Mouse (Mus musculus): Measurements from ENCODE around the gene Mctp2.

The Mctp2 gene

DNA sequence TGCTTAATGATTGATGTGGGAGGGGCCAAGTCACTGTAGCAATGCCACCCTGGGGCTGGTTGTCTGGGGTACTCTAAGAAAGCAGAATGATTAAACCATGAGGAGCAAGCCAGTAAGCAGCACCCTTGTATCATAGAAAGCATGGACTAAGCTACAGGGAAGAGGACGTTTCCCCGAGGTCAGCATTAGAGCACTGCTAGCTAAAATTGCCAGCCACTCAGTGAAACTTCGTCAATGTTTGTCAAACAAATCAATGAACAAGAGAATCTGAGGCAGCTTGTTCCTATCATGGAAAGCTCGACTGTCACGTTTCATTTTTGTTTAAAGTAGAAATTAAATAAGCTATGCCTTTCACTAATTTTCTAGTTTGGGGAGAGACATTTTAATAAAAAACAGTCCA, 124.8 kb downstream of the Mctp2 start:
- DNase-seq (ENCODE audit: inconsistent age in 2 of 2, low spot score in 1 of 2), result no peak

DNA sequence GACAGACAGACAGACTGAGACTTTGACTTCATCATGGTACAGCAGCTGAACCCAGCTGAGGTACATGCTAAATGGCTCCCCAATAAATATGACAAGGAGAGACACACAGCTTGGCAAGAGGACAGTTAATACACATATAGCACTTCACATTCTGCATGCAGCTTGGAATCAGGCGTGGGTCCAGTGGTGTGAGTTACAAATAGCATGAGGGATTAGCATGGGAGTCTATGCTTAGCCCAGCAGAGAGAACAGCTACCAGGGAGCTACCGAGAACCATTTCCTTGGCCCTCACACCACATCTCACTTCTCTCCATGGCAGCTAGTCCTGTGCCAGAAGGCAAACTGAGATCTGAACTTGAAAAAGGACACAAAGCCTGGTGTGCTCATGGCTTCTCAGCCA, 137.1 kb downstream of the Mctp2 start:
- no peak for DNase-seq (ENCODE audit: inconsistent age in 2 of 2, low spot score in 1 of 2)

DNA sequence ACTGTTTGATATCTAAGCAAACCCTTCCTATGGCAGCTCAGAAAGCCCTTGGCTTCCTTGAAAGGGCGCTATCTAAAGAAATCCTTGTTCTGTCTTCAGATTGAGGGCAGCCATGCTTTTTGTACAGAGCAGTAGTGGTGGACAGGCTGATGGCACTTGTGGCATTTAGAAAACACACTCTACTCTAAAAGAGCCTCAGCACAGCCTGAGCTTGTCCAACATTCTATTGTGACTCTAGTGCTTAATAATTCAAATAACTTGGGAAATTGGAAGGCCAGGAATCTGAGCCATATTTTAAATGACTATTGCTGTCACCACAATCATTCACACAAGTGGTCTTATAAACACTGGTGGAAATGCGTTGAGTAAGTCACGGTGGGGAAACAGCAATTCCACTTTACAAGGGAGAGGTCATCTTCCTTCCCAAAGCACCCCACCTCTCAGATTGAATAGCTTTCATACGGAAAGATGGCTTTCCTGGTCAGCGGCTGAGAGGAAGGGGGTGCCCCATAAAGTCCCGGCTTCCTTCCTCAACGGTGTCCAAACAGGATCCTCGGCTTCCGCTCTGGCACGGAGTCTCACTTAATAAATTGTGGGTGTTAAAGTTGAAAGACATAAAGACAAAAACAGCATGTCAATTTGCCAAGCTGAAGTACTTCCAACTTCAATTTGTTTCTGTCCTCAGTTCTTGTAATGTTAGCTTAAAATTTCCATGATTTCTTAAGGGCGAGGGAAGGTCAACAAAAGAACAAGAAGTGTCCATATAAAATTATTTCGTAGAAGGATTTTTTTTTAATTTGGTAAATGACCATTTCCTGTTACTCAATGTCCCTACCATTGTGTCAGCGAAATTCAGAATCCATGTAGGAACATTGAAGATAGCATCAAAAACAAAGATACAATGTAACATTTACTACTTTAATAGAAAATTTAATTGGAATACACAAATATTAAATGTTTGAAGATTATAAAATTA, 140.4 kb downstream of the Mctp2 start:
- peak; percentile 68 to 81 for DNase-seq (ENCODE audit: inconsistent age in 2 of 2, low spot score in 1 of 2)

DNA sequence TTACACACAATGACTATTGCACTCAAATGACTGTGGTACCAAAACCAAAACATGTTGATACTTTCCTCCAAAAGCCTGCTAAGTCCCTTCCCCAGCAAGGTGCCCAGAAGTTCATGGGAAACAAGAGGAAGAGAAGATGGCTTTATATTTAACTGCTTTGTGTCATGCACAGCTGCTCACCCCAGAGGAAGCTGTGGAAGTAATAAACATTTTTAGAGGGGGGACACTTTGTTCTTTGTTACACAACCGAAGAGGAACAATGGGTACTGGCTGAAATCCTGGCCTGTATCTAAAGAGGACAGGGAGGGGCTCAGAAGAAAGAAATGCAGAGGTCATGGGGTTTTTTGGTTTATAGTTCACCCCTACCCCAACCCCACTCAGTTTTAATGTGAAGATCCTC, 144.2 kb downstream of the Mctp2 start:
- peak; percentile 10 to 39 for DNase-seq (ENCODE audit: inconsistent age in 2 of 2, low spot score in 1 of 2)

GRCm38 (mm10) chr7:72159513-72160063, 146.8 kb downstream of the Mctp2 start:
- DNase-seq (ENCODE audit: inconsistent age in 2 of 2, low spot score in 1 of 2), result peak; percentile 14 to 48

DNA sequence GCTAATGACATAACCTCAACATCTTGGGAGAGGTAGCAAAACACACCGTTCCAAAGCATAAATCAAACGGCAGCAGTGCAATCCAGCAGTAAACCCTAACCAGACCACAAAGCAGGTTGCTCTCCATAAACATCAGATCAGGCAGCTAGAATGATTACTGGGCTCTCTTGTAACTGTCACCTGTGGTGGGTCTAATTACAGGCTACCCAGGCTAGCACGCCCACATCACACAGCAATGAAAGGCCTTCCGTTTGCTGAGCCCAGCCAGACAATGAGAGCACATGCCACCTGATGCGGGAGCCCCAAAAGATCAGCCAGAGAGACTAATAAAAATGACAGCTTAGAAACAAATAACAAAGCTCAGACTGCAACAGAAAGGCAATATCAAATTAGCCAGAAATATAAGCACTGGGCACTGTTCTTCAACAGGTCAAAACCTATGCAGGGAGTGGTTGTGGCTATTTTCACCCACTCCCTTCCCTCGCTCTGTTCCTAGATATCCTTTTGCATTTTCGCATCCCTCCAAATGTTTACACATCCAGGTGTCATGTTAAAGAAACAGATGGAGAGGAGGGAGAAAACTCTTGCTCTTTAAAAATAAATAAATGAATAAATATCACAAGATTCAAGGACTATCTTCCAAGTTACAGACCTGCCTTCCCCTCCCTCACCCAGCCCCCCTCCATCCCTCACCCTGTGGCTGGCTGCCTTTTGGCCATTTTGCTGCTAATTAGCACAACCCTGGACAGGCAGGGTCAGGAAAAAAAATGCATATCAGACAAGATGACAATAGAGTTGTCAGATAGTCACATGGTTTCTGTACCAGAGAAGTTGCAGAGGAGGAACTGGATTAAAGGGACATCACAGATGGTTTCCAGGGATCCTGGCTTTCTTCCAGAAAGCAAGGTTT, 155.4 kb downstream of the Mctp2 start:
- no peak for DNase-seq (ENCODE audit: inconsistent age in 2 of 2, low spot score in 1 of 2)

DNA sequence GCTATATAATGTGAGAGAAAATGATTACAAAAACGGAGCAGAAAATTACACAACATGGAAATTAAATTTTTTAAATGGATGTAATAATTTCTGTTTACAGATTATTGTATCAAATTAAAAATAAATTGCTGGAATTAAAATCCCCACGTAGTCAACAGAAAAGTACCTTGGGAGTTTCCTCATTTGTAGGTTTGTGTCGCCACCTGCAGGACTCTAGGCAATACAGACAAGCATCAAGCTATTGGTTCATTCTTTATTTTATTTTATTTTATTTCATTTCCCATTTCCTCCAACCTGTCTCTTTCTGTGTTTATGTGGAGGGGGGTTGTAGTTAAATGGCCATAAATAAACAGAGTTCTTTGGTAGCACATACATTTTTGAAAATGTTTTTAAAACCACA, 157.3 kb downstream of the Mctp2 start:
- DNase-seq (ENCODE audit: inconsistent age in 2 of 2, low spot score in 1 of 2), result peak; percentile 36 to 69

DNA sequence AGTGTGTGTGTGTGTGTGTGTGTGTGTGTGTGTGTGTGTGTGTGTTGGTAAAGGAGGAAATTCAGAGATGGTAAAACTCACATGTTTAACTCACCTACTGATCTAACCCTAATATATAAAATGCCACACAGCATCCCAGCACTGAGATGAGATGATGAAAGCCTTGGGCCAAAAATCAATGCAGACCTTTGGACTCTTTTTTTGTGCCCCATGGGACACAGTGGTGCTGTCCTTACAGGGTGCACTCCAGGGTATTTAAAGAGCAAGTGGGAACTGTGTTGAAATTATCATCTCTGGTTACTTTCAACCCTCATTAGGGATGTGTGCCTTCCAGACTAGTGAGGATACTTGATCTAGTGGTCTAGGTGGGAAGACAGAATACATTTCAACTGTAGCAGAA, 159.6 kb downstream of the Mctp2 start:
- no peak for DNase-seq (ENCODE audit: inconsistent age in 2 of 2, low spot score in 1 of 2)

DNA sequence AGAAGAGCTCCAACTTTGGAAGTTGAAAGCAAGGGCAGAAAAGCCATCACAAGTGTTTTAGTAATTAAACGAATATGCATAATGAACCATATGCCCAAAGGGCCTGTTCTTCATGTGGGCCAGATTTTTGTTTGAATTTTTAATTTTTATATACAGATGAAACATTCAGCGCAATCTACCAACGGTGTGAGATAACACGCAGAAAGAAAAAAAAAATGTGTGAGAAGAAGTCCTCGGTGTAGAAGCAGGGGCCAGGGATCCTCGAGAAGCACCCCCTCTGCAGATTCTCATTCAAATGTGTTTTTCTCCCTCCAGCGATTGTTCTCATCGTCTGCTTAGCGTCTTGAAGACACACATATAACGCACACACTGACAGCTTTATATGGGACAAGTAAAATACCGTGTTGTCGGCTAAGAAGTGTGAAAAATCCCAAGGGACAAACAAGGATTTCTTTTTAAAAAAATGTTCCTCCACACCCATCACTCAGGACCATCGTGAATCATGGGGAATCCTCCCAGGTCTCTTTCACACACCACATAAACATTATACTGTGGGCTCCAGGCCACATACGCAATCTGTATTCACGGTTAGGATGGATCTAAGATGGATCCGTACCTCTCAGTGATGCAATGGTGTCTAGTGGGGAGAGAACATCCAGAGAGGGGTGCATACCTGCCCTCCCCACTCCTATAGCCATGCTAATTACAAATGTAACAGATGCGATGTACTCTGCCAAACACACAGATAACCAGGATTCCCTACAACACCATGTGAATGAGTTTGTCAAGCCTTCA, 160.5 kb downstream of the Mctp2 start:
- DNase-seq (ENCODE audit: inconsistent age in 2 of 2, low spot score in 1 of 2), result no peak

GRCm38 (mm10) chr7:72138701-72139100, 167.7 kb downstream of the Mctp2 start:
- no peak for DNase-seq (ENCODE audit: inconsistent age in 2 of 2, low spot score in 1 of 2)

- DNase-seq (ENCODE audit: inconsistent age in 2 of 2, low spot score in 1 of 2), result no peak
These were observed 185.4 kb downstream of the Mctp2 start for GRCm38 (mm10) chr7:72120986-72121385.

DNA sequence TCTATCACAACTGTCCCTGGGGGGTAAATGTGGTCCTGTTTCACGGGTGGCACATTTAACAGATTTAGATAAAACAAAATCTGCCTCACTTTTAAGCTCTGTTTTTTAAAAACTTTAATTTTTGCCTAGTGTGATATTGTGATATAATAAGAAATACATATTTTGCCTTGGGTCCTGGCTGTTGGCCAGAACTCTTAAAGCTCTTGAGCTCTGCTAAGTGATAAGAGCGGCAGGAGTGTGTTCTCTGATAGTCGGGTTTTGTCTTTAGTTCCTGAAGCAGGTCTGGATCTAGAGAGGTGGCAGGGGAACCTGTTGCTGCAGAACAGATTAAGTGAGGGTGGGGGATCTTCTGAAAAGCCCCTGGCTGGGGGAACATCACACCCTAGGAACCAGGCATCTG, 186.7 kb downstream of the Mctp2 start:
- no peak for DNase-seq (ENCODE audit: inconsistent age in 2 of 2, low spot score in 1 of 2)

DNA sequence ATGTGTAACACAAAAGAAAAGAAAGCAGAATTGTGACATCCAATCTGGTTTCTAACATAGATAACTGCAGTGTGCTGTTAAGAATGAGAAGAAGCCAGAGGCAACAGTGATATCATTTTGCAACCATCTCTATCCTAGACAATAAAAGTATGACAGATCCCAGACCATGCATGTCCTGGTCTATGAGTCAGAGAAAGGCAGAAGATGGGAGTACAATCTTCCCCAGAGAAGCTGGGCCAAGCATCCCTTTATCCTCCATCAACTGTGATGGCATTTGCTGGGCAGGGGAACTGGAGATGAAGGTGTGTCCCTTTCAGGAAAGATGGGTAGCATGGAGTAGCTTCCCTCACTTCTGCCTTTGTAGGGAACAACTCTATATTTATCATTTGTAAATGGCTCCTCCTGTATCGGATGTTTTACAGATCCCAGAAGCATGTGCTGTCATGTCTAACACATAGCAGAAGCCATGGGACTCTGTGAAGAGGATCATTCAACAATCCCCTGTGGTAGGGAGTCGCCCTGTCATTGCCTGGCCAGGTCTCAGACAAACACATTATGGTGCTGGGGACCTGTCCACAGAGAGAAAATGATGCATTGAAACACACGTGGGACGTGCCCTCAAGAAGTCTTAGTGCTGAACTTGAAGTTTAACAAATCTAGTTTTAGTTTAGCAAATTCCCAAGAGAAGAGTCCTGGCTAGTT, 188.9 kb downstream of the Mctp2 start:
- DNase-seq (ENCODE audit: inconsistent age in 2 of 2, low spot score in 1 of 2), result no peak

DNA sequence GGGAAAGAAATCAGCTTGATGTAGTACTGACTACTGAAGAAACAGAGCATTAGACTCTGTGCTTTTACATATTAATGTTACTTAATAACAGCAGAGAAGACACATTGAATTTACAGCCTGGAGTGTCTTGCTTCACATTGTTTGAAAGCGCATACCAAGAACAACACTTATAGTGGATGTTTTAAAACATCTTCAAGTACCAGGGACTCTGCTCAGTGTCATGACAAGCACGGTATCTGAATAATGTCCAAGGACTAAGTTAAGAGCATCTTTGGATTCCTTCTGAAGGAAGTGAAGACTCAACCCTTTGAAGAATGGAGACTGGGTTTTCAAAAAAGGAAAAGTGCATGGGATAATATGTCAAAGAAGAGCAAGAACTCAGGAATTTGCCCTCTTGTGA, 191.3 kb downstream of the Mctp2 start:
- no peak for DNase-seq (ENCODE audit: inconsistent age in 2 of 2, low spot score in 1 of 2)

DNA sequence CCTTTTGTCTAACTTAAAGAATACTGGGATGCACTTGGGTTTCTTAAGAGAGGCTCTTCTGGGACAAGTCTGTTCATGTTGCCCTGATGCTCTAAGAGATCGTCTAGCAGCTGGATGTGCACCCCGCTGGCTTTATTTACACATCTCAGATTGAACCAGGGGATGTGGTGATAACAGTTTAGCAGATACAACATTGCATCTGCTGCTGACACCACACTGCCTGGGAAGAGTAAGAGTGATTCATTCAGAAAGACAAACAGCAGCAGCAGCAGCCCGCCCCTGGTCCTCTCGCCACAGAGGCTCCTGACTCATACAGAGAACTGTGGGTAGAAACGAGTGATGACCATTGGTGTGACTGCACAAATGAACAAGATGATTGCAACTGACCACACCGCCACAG, 195.8 kb downstream of the Mctp2 start:
- no peak for DNase-seq (ENCODE audit: inconsistent age in 2 of 2, low spot score in 1 of 2)

DNA sequence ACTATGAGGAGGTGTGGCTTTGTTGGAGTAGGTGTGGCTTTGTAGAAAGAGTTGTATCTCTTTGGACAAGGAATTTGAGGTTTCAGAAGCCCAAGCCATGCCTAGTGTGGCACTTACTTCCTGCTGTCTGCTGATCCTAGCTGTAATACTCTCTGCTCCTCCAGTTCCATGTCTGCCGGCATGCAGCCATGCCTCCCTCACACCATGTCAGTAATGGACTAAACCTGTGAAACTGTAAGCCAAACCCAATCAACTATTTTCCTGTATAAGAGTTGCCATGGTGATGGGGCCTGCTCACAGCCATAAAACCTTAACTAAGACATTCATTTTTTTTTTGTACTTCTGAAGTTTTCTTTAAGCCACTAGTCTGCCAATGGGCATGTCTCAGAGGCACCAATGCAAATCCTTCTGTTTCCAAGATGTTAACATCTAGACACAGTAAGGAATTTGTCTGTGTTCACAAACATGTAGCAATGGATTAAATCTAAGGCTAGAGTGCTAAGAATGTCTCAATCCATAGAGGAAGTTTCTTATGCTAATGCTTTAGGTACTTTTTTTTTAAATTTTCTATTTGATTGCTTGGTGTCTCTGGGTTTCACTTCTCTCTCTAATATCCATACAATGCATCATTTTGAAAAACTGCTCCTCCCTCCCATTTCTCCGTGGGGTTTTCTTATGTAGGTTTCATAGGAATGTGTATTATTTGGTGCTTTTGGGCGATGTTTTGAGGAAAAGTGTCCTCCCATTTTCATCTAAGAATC, 197.6 kb downstream of the Mctp2 start:
- DNase-seq (ENCODE audit: inconsistent age in 2 of 2, low spot score in 1 of 2), result no peak

DNA sequence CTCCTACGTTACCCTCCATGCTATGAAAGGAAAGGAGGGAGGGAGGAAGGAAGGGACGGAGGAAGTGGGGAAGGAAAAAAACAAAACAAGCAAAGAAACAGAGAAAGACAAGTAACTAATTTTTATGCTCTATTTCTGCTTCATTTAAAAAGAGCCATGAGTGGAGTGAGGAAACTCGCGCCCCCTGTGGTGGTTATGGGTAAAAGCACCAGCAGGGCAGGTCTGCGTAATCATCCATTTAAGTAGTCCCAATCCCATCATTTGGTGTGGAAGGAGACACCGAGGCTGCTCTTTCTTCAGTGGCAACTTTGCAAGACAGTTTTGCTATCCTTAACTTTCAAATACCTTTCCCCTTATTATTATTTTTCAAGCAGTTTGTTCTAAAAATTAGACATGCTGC, 202.2 kb downstream of the Mctp2 start:
- no peak for DNase-seq (ENCODE audit: inconsistent age in 2 of 2, low spot score in 1 of 2)

GRCm38 (mm10) chr7:72103654-72104053, 202.8 kb downstream of the Mctp2 start:
- DNase-seq (ENCODE audit: inconsistent age in 2 of 2, low spot score in 1 of 2), result no peak

- no peak for DNase-seq (ENCODE audit: inconsistent age in 2 of 2, low spot score in 1 of 2)
These were observed 205.7 kb downstream of the Mctp2 start for GRCm38 (mm10) chr7:72100683-72101082.
